8 mouse cellular contexts compared by ENCODE assay signal in genomic region chr12:3548582-3549211, GRCm38 (mm10). TPM values are rescaled to one million over a fixed set of nuclear protein-coding genes. Genes with fewer than 3 reads are reported as not detected.
DNase-seq lines count a peak whose midpoint lies in the region; ATAC-seq lines count a peak whose summit lies in the region.

No protein-coding gene starts in this region.

- no peaks in the 10 kb centered on the region for H3K27me3 ChIP-seq in embryonic facial prominence, embryonic 12.5 days
- no peaks in the 10 kb centered on the region for H3K27me3 ChIP-seq in embryonic facial prominence, embryonic 10.5 days (replicated peaks; ENCODE audit: low read depth, poor library complexity, severe bottlenecking)

- H3K9ac ChIP-seq in embryonic facial prominence, embryonic 12.5 days, result no peak overlapping the region

- intact Hi-C loops in gastrocnemius, postnatal 14 days (cut with DNase I; ENCODE audit: low total_unique reads), result no loop called here

- H3K4me2 ChIP-seq in embryonic facial prominence, embryonic 12.5 days (replicated peaks), result no peak overlapping the region

- H3K4me1 ChIP-seq in embryonic facial prominence, embryonic 12.5 days, result peaks cover 13% of the 10 kb centered on the region; the same call in 1 of the 2 replicates
- peaks cover 29% of the 10 kb centered on the region for H3K4me1 ChIP-seq in embryonic facial prominence, embryonic 10.5 days

- no peak overlapping the region for H3K27ac ChIP-seq in embryonic facial prominence, embryonic 12.5 days
- H3K27ac ChIP-seq in embryonic facial prominence, embryonic 10.5 days (replicated peaks), result no peak overlapping the region

- no peak overlapping the region for H3K4me3 ChIP-seq in embryonic facial prominence, embryonic 12.5 days
- no peak overlapping the region for H3K4me3 ChIP-seq in embryonic facial prominence, embryonic 10.5 days

- H3K9me3 ChIP-seq in embryonic facial prominence, embryonic 12.5 days, result no peaks in the 10 kb centered on the region
- no peaks in the 10 kb centered on the region for H3K9me3 ChIP-seq in embryonic facial prominence, embryonic 10.5 days

- WGBS in embryonic facial prominence, embryonic 12.5 days, result 37% methylated on average over 5 of the region's 5 CpGs
- 50% methylated on average over 5 of the region's 5 CpGs for WGBS in embryonic facial prominence, embryonic 10.5 days

- 0 out of 2 replicates have a peak, but pooled peaks have one; percentile 22 for ATAC-seq in embryonic facial prominence, embryonic 12.5 days (ENCODE audit: insufficient number of reproducible peaks, insufficient read depth, low FRiP score, low TSS enrichment)

- H3K36me3 ChIP-seq in embryonic facial prominence, embryonic 12.5 days, result no peaks in the 10 kb centered on the region
- H3K36me3 ChIP-seq in embryonic facial prominence, embryonic 10.5 days (replicated peaks), result no peaks in the 10 kb centered on the region

- no peak for DNase-seq in embryonic facial prominence, embryonic 10.5 days (ENCODE audit: low spot score)
- peak; percentile 15 for DNase-seq in lung, postnatal 36 days
- DNase-seq in lung, postnatal 4 days, result no peak
- peak; percentile 35 to 61 for DNase-seq in layer of hippocampus, postnatal 36 days
- peak; percentile 75 for DNase-seq in telencephalon, adult 2 months (ENCODE audit: low read depth, low spot score)
- no peak for DNase-seq in kidney, adult 9 months
- DNase-seq in gastrocnemius, postnatal 14 days, result no peak

RNA-seq across cellular contexts. Expression of gene Dtnb, which starts 23.5 kb away (rescaled TPM):
- polyA plus RNA-seq in embryonic facial prominence, embryonic 12.5 days (2016; fragmentation: Nextera tagmentation; extraction: Ambion mirVana), result 53.0 and 54.8 TPM in 2 replicates
- 37.8 and 43.2 TPM in 2 replicates for polyA plus RNA-seq in embryonic facial prominence, embryonic 10.5 days (2016; fragmentation: Nextera tagmentation; extraction: Ambion mirVana)
- 100 to 1,000 TPM; 116 to 118 TPM for total RNA-seq in layer of hippocampus, postnatal 36 days (2021)
- total RNA-seq in gastrocnemius, postnatal 14 days (2021), result 1 to 10 TPM; 3.2 to 3.4 TPM

Comparison
In these comparisons a context has a peak if more than half of its experiments do, and no peak if none do; other contexts are left out.
1. DNase-seq: peak in lung, postnatal 36 days (single experiment), layer of hippocampus, postnatal 36 days (2 of 2) and telencephalon, adult 2 months (single experiment); none in embryonic facial prominence, embryonic 10.5 days (single experiment), lung, postnatal 4 days (0 of 2), kidney, adult 9 months (single experiment) and gastrocnemius, postnatal 14 days (single experiment).
2. RNA of gene Dtnb, which starts 23.5 kb away (total RNA-seq): 116 to 118 TPM in layer of hippocampus, postnatal 36 days; 3.2 to 3.4 TPM in gastrocnemius, postnatal 14 days; every median in the first group is over 10 times any median in the second.